Mouse (Mus musculus) ES-Bruce4 (cell line): ENCODE measurements around the gene Hcn2. TPM values are rescaled to one million over a fixed set of nuclear protein-coding genes. Genes with fewer than 3 reads are reported as not detected.

Experiments used
- H3K27ac ChIP-seq: 2 replicates; pipeline ENCODE4 v1.5.1; 2012; ENCODE audit warnings: low read length, inconsistent platforms; ENCODE audit not compliant: insufficient read depth
- H3K27me3 ChIP-seq: 2 replicates; pipeline ENCODE4 v1.6.1; 2012; ENCODE audit warnings: mild to moderate bottlenecking, low read length, inconsistent platforms; ENCODE audit not compliant: control insufficient read depth, poor library complexity, insufficient read depth, severe bottlenecking
- H3K36me3 ChIP-seq: 2 replicates; pipeline ENCODE4 v1.6.1; 2012; ENCODE audit warnings: inconsistent platforms, mild to moderate bottlenecking, low read length, moderate library complexity; ENCODE audit not compliant: control insufficient read depth, poor library complexity, insufficient read depth, severe bottlenecking
- H3K4me1 ChIP-seq: one replicate; pipeline ENCODE4 v1.8.1; 2011; ENCODE audit warnings: low read length; ENCODE audit not compliant: control insufficient read depth, insufficient read depth
- H3K4me3 ChIP-seq: 2 replicates; pipeline ENCODE4 v1.5.1; 2011; ENCODE audit warnings: low read depth, mild to moderate bottlenecking, low read length
- H3K9ac ChIP-seq: 2 replicates; pipeline ENCODE4 v1.6.1; 2012; ENCODE audit warnings: low read depth, mild to moderate bottlenecking, inconsistent platforms; ENCODE audit not compliant: poor library complexity, severe bottlenecking
- H3K9me3 ChIP-seq: replicated peaks from 2 replicates; pipeline ENCODE4 v1.6.1; 2012; ENCODE audit warnings: mild to moderate bottlenecking, low read length, inconsistent platforms; ENCODE audit not compliant: control insufficient read depth, poor library complexity, insufficient read depth, severe bottlenecking
- CTCF ChIP-seq: IDR thresholded peaks from one replicate; pipeline ENCODE4 v1.8.1; 2011; ENCODE audit warnings: low read depth, low read length
- EP300 ChIP-seq: IDR thresholded peaks from 2 replicates; pipeline ENCODE4 v1.6.1; 2011; ENCODE audit warnings: low read depth, low read length; ENCODE audit not compliant: insufficient read depth
- POLR2A ChIP-seq: IDR thresholded peaks from one replicate; pipeline ENCODE4 v1.8.1; 2011; ENCODE audit warnings: low read length; ENCODE audit not compliant: insufficient read depth
- polyA plus RNA-seq: library from polyadenylated mRNA; stranded (reverse); fragments of >200 nt; gene quantifications from 2 replicates; pipeline ENCODE4 v1.2.4, GENCODE M21; 2011; ENCODE audit warnings: low read depth; ENCODE audit not compliant: missing spikeins, insufficient read depth, insufficient read length

Hcn2 gene
- polyA plus RNA-seq, 1 experiment, result 7.3 TPM

- Histone ChIP-seq H3K36me3 (no peaks in the 10 kb centered on the region; the same call in 1 of the 2 replicates), H3K4me3 (no peak overlapping the region), H3K9me3 (no peaks in the 10 kb centered on the region), H3K4me1 (peaks cover 2% of the 10 kb centered on the region), H3K27me3 (no peaks in the 10 kb centered on the region), H3K9ac (no peak overlapping the region), H3K27ac (no peak overlapping the region)
- no peak for TF ChIP-seq EP300
- TF ChIP-seq CTCF, result no peak
- TF ChIP-seq POLR2A, result no peak
Measured at GRCm38 (mm10) chr10:79693580-79694378, 22.7 kb upstream of the Hcn2 start.

DNA sequence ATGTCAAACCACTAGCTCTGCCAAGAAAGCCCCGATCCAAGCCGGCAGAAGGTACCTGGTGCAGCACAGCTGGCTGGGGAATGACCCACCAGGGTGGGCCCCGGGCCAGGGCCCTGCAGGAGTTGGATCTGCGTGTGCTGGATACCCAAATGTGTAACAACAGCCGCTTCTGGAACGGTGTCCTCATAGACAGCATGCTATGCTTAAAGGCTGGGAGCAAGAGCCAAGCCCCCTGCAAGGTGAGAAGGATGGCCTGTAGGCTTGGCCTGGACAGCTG, 22.1 kb upstream of the Hcn2 start:
- H3K27ac ChIP-seq, result no peak overlapping the region
- no peaks in the 10 kb centered on the region for H3K36me3 ChIP-seq
- TF ChIP-seq EP300, result no peak
- no peak for TF ChIP-seq CTCF
- no peak for TF ChIP-seq POLR2A
- peaks cover 2% of the 10 kb centered on the region for H3K4me1 ChIP-seq
- no peak overlapping the region for H3K9ac ChIP-seq
- no peak overlapping the region for H3K4me3 ChIP-seq
- H3K27me3 ChIP-seq, result no peaks in the 10 kb centered on the region
- H3K9me3 ChIP-seq, result no peaks in the 10 kb centered on the region

GRCm38 (mm10) chr10:79695231-79696128, 21.0 kb upstream of the Hcn2 start:
- TF ChIP-seq CTCF (peak; percentile 94), POLR2A (no peak), EP300 (no peak)
- H3K4me1 ChIP-seq, result peaks cover 2% of the 10 kb centered on the region
- H3K27ac ChIP-seq, result no peak overlapping the region
- H3K4me3 ChIP-seq, result no peak overlapping the region
- no peaks in the 10 kb centered on the region for H3K27me3 ChIP-seq
- no peak overlapping the region for H3K9ac ChIP-seq
- no peaks in the 10 kb centered on the region for H3K9me3 ChIP-seq
- no peaks in the 10 kb centered on the region for H3K36me3 ChIP-seq

GRCm38 (mm10) chr10:79696129-79696651, 20.2 kb upstream of the Hcn2 start:
- Histone ChIP-seq H3K9ac (no peak overlapping the region), H3K4me1 (peaks cover 2% of the 10 kb centered on the region), H3K4me3 (no peak overlapping the region), H3K9me3 (no peaks in the 10 kb centered on the region), H3K36me3 (no peaks in the 10 kb centered on the region), H3K27me3 (no peaks in the 10 kb centered on the region), H3K27ac (no peak overlapping the region)
- TF ChIP-seq EP300 (no peak), POLR2A (no peak), CTCF (no peak)

- H3K9ac ChIP-seq, result no peak overlapping the region
- no peaks in the 10 kb centered on the region for H3K9me3 ChIP-seq
- H3K4me3 ChIP-seq, result no peak overlapping the region
- no peaks in the 10 kb centered on the region for H3K27me3 ChIP-seq
- H3K27ac ChIP-seq, result no peak overlapping the region
- TF ChIP-seq CTCF (no peak), EP300 (no peak), POLR2A (no peak)
- H3K4me1 ChIP-seq, result peaks cover 2% of the 10 kb centered on the region
- H3K36me3 ChIP-seq, result no peaks in the 10 kb centered on the region
Measured at GRCm38 (mm10) chr10:79697916-79698315, 18.5 kb upstream of the Hcn2 start.
